Mouse (Mus musculus) forebrain, postnatal 0 days (tissue): ENCODE data around the gene Erc2. TPM values are rescaled to one million over a fixed set of nuclear protein-coding genes. Genes with fewer than 3 reads are reported as not detected.
"Not testable (repeated sequence)": the region's sequence is repeated elsewhere in the genome, so short reads cannot be mapped to it uniquely, and the experiment has no call there.

Experiments used
- ATAC-seq: fragments of 200-750 bp; cut with Nextera tagmentation; 2 replicates; pipeline ENCODE4 v1.8.0; 2017; ENCODE audit warnings: mild to moderate bottlenecking, moderate library complexity
- DNase-seq: peaks from one replicate; pipeline ENCODE4 v3.0.0-alpha.2; 2015
- H3K27ac ChIP-seq: fragments of 300-500 bp; sonication (generic); 2 replicates; pipeline ENCODE4 v1.5.1; 2014; ENCODE audit warnings: low read depth, mild to moderate bottlenecking, antibody characterized with exemption, low read length, moderate library complexity, mixed read lengths
- H3K27me3 ChIP-seq: fragments of 300-500 bp; sonication (generic); 2 replicates; pipeline ENCODE4 v1.6.1; 2014; ENCODE audit warnings: mild to moderate bottlenecking, low read length, mixed read lengths; ENCODE audit not compliant: insufficient read depth
- H3K36me3 ChIP-seq: fragments of 300-500 bp; sonication (generic); 2 replicates; pipeline ENCODE4 v1.6.1; 2014; ENCODE audit warnings: mild to moderate bottlenecking, moderate library complexity; ENCODE audit not compliant: insufficient read depth
- H3K4me1 ChIP-seq: fragments of 300-500 bp; sonication (generic); 2 replicates; pipeline ENCODE4 v1.6.1; 2014; ENCODE audit warnings: antibody characterized with exemption; ENCODE audit not compliant: insufficient read depth
- H3K4me2 ChIP-seq: fragments of 300-500 bp; sonication (generic); 2 replicates; pipeline ENCODE4 v1.6.1; 2014; ENCODE audit warnings: low read depth, mild to moderate bottlenecking, moderate library complexity
- H3K4me3 ChIP-seq: fragments of 300-500 bp; sonication (generic); 2 replicates; pipeline ENCODE4 v1.5.1; 2014; ENCODE audit warnings: low read depth, low read length, mixed read lengths
- H3K9ac ChIP-seq: fragments of 300-500 bp; sonication (generic); 2 replicates; pipeline ENCODE4 v1.6.1; 2014; ENCODE audit warnings: mild to moderate bottlenecking
- H3K9me3 ChIP-seq: fragments of 300-500 bp; sonication (generic); 2 replicates; pipeline ENCODE4 v1.6.1; 2016; ENCODE audit warnings: low read length
- CTCF ChIP-seq: sonication (generic); IDR thresholded peaks from 2 replicates; pipeline ENCODE4 v1.5.1; 2016; ENCODE audit warnings: antibody characterized with exemption, control low read depth, low read depth
- WGBS: fragments of 180-500 bp; shearing (Covaris S2); extraction: QIAGEN DNeasy Blood & Tissue Kit; methylation state at CpG from one replicate; pipeline ENCODE4 v1.1.7; 2014; 5-methylcytosine and 5-hydroxymethylcytosine counted together
- polyA plus RNA-seq: library from polyadenylated mRNA; unstranded; fragments of >200 nt; fragmentation: Nextera tagmentation; extraction: Ambion mirVana; gene quantifications from 2 replicates; pipeline ENCODE4 v1.2.1, GENCODE M21; 2015
- total RNA-seq: library from RNA; depleted of rRNA; stranded (reverse); fragments of >200 nt; gene quantifications from 2 replicates; pipeline ENCODE4 v1.2.3, GENCODE M21; 2014

The Erc2 gene
- total and polyA plus RNA-seq, 2 experiments from 2014 or later: 106 to 117 TPM

GRCm38 (mm10) chr14:27867386-27867785, 245.2 kb downstream of the Erc2 start:
- TF ChIP-seq CTCF: no peak
- DNase-seq: no peak

GRCm38 (mm10) chr14:27873619-27874018, 251.4 kb downstream of the Erc2 start:
- Histone ChIP-seq H3K4me3 (no peak overlapping the region), H3K27me3 (no peaks in the 10 kb centered on the region), H3K36me3 (no peaks in the 10 kb centered on the region), H3K4me1 (peaks cover 9% of the 10 kb centered on the region), H3K9me3 (no peaks in the 10 kb centered on the region), H3K27ac (no peak overlapping the region), H3K9ac (no peak overlapping the region), H3K4me2 (no peak overlapping the region)
- peak; percentile 32; the same call in 1 of the 2 replicates for TF ChIP-seq CTCF
- ATAC-seq: no peak
- no peak for DNase-seq
- 96% methylated on average over 1 of the region's 1 CpGs for WGBS

More at GRCm38 (mm10) chr14:27867386-27867785, 245.2 kb downstream of the Erc2 start:
- no peaks in the 10 kb centered on the region for H3K4me1 ChIP-seq
- H3K4me3 ChIP-seq: no peak overlapping the region
- H3K27ac ChIP-seq: no peak overlapping the region
- ATAC-seq: no peak
- no peak overlapping the region for H3K4me2 ChIP-seq
- no peaks in the 10 kb centered on the region for H3K36me3 ChIP-seq
- H3K27me3 ChIP-seq: no peaks in the 10 kb centered on the region
- no peak overlapping the region for H3K9ac ChIP-seq
- no peaks in the 10 kb centered on the region for H3K9me3 ChIP-seq

- 34% methylated on average over 13 of the region's 13 CpGs for WGBS
- H3K9ac ChIP-seq: no peak overlapping the region; the same call in 1 of the 2 replicates
- ATAC-seq (peak; percentile 74), DNase-seq (peak; percentile 57)
- H3K9me3 ChIP-seq: no peaks in the 10 kb centered on the region
- peak overlapping the region; percentile 1; the same call in 1 of the 2 replicates for H3K4me3 ChIP-seq
- 0 out of 2 replicates have a peak overlapping the region, but pooled peaks have one; percentile 21 for H3K27ac ChIP-seq
- TF ChIP-seq CTCF: no peak
- H3K36me3 ChIP-seq: no peaks in the 10 kb centered on the region
- peak overlapping the region; percentile 43 for H3K4me2 ChIP-seq
- peaks cover 9% of the 10 kb centered on the region for H3K4me1 ChIP-seq
- H3K27me3 ChIP-seq: no peaks in the 10 kb centered on the region
Observed at GRCm38 (mm10) chr14:27875991-27876411, 253.8 kb downstream of the Erc2 start.

- Histone ChIP-seq H3K9ac (no peak overlapping the region), H3K4me1 (no peaks in the 10 kb centered on the region), H3K9me3 (no peaks in the 10 kb centered on the region), H3K4me3 (no peak overlapping the region), H3K36me3 (no peaks in the 10 kb centered on the region), H3K27me3 (no peaks in the 10 kb centered on the region), H3K4me2 (no peak overlapping the region), H3K27ac (no peak overlapping the region)
- DNase-seq (no peak), ATAC-seq (no peak)
- no peak for TF ChIP-seq CTCF
- 85% methylated on average over 5 of the region's 5 CpGs for WGBS
Observed at GRCm38 (mm10) chr14:27881972-27882371, 259.7 kb downstream of the Erc2 start.

- not testable (repeated sequence) for H3K27ac ChIP-seq, H3K36me3 ChIP-seq, H3K27me3 ChIP-seq, H3K4me3 ChIP-seq, H3K4me2 ChIP-seq, DNase-seq, H3K4me1 ChIP-seq, H3K9me3 ChIP-seq, ATAC-seq, H3K9ac ChIP-seq
- WGBS: 60% methylated on average over 5 of the region's 5 CpGs
Observed at GRCm38 (mm10) chr14:27886337-27886736, 264.1 kb downstream of the Erc2 start.

GRCm38 (mm10) chr14:27887488-27887887, 265.3 kb downstream of the Erc2 start:
- peak; percentile 21 for DNase-seq
- TF ChIP-seq CTCF: no peak
- H3K4me1 ChIP-seq: no peaks in the 10 kb centered on the region
- no peaks in the 10 kb centered on the region for H3K36me3 ChIP-seq
- no peak overlapping the region for H3K27ac ChIP-seq
- ATAC-seq: peak; percentile 40; the same call in 1 of the 2 replicates
- no peaks in the 10 kb centered on the region for H3K9me3 ChIP-seq
- WGBS: 43% methylated on average over 5 of the region's 5 CpGs
- no peak overlapping the region for H3K9ac ChIP-seq
- no peak overlapping the region for H3K4me2 ChIP-seq
- no peak overlapping the region for H3K4me3 ChIP-seq
- no peaks in the 10 kb centered on the region for H3K27me3 ChIP-seq

GRCm38 (mm10) chr14:27889650-27890049, 267.4 kb downstream of the Erc2 start:
- Histone ChIP-seq H3K36me3 (no peaks in the 10 kb centered on the region), H3K27ac (no peak overlapping the region), H3K27me3 (no peaks in the 10 kb centered on the region), H3K9ac (no peak overlapping the region), H3K4me3 (no peak overlapping the region), H3K4me2 (no peak overlapping the region), H3K9me3 (no peaks in the 10 kb centered on the region), H3K4me1 (no peaks in the 10 kb centered on the region)
- WGBS: 88% methylated on average over 2 of the region's 2 CpGs
- ATAC-seq: no peak
- no peak for DNase-seq
- TF ChIP-seq CTCF: no peak
